Mouse (Mus musculus): ENCODE measurements around the gene B4galnt1.
"Not testable (repeated sequence)": the region's sequence is repeated elsewhere in the genome, so short reads cannot be mapped to it uniquely, and the experiment has no call there.

The B4galnt1 gene

DNA sequence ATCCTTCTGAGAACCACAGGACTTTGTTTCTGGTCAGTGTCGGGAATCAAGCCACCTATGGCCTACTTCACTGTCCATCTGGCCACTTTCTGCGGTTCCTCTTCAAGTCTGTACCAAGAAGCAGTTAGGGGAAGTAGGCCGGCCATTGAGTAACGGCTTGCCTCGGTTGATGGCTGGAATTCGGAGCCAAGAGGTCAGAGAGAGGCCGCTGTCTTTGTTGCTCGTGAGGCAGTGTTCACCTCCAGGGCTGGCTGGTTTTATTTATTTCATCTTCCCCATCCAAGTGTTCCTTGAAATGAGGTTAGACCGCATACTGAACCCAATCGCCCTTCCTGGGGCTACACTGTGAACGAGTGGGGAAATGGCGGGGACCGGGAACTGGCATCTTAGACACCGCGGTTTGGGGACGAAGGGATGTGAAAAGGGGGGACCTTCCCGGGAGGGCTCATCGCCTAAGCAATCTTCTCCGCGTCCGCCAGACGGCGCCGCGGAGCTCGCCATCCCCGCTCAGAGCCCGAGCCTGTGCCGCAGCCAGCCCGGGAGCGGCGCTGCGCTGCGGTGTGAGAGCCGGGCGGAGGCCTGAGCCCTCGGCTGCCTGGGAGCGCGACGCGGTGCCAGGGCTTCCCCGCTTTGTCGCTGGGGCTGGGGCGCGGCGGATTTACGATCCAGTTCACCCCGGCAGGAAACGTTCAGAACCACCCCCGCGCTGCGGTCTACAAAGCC lies at the start of gene B4galnt1:
Gene B4galnt1 (plus strand): TSS at position 595 of the 723 bp plus-strand sequence.
- peak; percentile 95 for DNase-seq (ENCODE audit: low spot score)

DNA sequence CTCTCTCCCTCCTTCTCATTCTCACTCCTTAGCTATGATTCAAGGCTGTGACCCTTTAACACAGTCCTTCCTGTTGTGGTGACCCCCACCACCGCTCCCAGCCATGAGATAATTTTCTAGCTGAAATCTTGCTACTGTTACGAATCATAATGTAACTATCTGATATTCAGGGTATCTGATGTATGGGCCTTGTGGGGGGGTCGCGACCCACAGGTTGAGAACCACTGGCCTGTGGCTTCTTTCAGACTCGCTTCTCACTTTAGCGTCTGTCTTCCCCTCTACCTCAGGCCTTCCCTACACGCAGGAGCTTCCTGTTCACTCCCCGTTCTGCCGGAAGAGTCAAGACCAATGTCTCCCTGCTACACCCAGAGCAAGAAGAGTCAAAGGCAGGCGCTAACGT lies 46.6 kb upstream of the B4galnt1 start:
- DNase-seq (ENCODE audit: low spot score), result no peak

DNA sequence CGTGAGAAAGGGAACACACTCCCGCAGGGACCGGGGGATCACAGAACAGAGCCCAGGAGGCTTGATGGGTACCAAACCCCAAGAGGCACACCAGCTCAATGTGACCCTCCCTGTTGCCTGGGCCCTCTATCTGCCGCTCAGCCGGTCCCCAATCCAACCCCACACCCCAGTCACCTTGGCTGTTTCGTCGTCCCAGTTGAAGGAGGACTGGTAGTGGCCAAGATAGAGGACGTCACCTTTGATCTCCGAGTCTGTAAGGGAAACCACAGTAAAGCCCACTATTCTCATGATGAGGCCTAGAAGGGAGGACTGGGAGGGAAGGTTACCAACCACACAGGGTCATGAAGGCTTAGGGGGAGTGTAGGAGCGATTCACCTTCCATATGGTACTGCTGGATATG lies 45.8 kb upstream of the B4galnt1 start:
- no peak for DNase-seq (ENCODE audit: low spot score)

DNA sequence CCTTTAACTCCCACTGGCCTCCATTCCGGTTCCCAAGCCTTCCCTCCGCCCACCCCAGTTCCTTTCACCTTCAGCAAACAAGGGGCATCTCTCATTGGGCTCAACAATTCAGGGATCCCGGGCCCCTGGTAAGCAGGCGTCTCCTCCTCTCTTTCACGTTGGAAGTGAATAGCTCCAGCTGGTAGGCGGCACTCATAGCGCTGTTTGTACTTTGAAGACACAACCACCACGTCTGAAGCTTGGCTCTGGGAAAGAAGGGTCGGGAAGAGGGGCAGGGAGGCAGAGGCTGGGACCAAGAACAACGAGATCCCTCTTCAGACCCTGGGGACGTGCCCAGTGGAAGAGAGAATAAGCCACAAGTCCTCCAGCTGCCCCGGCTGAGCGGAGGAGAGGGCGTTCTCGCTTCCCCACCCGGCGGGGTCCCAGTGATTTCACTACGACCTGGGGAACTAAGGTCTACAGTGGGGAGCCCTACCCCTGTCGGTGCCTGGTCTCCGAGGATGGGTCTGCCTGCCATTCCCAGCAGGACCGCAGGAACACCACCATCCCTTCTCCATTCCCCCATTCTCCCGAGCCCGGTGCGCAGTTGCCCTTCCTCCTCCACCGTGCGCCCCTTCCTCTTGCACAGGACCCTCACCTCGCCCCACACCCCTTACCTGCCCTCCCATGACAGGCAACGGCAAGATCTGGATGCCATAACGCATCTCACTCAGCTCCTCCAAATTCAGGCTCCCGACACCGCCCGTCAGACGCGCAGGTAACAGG lies 44.5 kb upstream of the B4galnt1 start:
- DNase-seq (ENCODE audit: low spot score), result no peak

DNA sequence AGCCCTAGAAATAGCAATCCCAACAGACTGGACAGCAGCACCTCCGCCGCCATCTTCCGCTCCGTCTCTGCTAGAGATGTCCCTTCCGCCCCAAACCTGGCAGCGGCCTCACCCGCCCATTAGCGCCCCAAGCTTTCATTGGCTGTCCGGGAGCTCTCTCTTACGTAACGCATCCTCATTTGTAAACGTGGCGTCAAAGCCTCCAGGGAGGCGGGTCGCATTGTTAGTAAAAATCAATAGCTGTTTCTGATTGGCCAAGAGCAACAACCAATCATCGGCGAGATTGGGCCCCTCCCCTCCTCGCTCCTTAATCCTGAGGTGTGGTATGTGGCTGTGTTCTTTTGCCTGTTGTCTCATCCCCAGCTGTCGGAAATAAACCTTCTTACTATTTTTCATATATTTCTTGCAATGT lies 44.0 kb upstream of the B4galnt1 start, which contains the start of gene Os9:
Gene Os9 (minus strand): TSS at position 66 of the 412 bp plus-strand sequence.
- peak; percentile 96 for DNase-seq (ENCODE audit: low spot score)

DNA sequence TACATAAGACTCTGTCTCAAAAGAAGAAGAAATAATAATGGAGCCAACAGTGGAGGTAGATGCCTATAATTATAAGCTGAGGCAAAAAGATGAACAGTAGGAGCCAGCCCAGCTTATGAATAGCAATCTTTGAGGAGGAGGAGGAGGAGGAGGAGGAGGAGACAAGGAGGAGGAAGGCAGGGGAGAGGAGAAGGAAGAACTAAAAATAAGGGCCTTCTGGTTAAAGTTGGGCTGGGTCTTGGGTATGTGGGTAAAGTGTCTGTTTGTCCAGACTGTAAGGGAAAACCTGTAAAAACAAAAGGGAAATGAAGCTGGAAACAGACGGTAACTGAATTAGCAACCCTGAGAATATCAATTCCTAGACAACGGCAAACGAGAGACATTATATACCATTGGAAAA lies 43.0 kb upstream of the B4galnt1 start:
- DNase-seq (ENCODE audit: low spot score), result no peak

DNA sequence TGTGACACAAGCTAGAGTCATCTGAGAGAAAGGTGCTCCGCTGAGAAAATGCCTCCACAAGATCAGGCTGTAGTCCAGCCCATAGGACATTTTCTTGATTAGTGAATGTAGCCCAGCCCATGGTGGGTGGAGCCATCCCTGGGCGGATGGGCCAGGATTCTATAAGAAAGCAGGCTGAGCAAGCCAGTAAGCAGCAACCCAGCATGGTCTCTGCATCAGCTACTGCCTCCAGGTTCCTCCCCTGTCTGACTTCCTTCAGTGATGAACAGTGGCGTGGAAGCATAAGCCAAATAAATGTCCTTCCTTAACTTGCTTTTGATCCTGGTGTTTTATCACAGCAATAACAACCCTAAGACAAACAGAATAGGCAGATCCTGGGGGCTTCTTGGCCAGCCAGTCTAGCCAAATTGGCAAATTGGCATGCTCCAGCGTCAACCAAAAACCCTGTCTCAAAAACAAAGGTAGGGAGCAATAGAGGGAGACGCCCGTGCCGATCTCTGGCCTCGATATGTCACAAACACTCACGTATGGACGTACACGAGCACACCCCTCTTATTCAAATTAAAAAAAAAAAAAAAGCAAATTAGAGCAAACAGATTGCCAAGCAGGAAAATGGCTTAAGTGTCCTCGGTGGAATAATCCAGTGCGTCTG lies 42.1 kb upstream of the B4galnt1 start:
- DNase-seq (ENCODE audit: low spot score), result no peak

DNA sequence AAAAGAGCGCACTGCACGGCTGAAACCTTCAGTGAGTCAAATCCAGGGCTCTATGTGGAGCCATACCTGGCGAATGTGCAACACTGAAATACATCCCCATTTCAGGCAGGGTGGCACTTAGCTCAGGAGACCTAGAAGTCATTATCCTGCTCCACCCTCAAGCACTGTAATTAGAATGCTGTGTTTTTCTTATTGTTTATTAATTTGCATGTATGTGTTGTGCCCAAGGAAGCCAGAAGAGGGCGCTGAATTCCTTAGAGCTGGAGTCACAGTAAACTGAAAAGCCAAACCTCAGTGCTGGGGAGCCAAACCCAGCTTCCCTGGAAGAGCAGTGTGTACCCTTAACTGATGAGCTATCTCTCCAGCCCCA lies 41.6 kb upstream of the B4galnt1 start:
- DNase-seq (ENCODE audit: low spot score), result peak; percentile 73

DNA sequence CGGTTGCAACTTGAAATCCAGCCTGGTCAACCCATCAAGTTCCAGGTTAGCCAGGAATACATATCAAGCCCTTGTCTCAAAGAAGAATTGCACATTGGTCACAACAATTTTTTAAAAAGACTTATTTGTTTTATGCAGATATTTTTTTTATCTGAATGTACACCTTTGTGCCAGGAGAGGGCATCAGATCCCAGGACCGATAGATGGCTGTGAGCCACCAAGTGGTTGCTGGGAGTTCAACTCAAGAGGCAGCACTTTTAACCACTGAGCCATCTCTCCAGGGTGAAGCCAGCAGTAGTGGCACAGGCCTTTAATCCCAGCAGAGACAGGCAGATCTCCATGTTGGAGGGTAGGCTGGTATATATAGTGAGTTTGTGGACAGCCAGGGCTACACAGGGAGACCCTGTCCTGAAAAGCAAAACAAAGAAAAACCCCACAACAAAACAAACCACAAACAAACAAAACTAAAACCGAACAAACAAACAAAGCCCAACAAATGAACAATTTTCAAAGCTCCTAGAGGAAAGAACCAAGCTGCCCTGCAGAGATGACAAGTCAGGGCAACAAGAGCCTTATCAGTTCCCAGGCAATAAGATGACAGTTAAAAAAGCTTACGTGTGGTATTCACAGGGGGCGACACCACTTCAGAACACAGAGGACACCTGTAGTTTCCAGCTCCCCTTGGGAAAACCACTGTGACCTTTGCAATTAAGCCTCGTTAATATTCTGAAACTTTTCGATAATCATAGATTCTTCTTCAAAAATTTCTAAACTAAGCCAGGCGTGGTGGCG lies 39.6 kb upstream of the B4galnt1 start:
- DNase-seq (ENCODE audit: low spot score), result peak; percentile 77

DNA sequence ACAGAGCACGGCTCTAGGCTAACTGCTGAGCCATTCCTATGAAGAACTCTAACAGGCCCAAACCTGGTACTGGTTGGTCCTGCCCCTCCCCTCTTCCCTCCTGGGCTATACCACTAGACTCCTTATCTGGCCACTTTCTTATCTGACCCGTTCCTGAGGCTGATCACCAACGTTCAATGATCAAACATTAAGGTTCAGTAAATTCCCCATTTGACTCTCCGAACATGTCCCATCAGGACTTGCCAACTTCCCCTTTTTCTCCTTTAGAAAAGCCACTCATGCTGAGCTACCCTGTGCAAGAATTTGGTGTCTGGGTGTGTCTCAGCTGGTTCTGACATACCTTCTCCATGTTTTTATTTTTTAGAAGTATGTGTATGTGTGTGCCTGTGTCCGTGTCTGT lies 38.4 kb upstream of the B4galnt1 start:
- no peak for DNase-seq (ENCODE audit: low spot score)

DNA sequence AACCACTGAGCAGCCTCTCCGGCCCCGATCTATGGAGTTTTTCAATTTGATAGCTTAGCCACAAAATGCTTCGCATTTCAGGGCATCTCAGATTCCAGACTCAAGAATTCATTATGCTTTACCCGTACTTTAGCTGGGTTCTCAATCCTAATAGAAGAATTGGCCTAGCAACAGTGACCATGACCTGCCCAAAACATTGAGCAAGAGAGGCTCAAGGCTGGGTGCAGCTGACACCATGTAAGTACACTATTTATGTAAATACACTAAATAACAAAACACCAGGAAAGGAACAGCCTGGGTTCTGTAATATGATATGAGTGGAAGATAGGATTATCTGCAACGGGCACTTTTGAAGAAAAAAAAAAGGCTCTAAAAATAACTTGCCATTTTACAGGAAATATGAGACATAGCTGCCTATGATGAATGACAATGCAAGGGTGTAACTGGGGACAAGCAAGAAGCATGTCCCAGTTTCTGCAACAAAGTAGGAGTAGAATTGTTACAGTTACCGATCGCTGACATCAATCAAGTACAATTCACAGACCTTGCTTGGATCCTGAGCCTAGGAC lies 37.2 kb upstream of the B4galnt1 start:
- no peak for DNase-seq (ENCODE audit: low spot score)

DNA sequence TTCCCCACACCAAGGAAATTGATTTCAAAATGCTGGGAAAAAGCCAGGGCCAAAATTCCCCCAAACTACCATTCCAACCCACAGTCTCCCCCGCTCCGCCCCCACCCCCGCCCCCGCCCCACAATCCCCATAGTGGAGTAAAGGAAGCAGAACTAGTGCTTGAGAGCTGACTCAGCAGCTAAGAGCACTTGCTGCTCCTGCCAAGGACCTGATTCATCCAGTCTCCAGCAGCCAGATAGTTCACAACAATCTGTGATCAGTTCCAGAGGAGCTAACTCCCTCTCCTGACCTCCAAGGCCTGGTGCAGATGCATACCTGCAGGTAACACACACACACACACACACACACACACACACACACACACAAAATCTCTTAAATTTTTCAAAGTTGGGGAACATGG lies 35.6 kb upstream of the B4galnt1 start:
- DNase-seq (ENCODE audit: low spot score), result no peak

DNA sequence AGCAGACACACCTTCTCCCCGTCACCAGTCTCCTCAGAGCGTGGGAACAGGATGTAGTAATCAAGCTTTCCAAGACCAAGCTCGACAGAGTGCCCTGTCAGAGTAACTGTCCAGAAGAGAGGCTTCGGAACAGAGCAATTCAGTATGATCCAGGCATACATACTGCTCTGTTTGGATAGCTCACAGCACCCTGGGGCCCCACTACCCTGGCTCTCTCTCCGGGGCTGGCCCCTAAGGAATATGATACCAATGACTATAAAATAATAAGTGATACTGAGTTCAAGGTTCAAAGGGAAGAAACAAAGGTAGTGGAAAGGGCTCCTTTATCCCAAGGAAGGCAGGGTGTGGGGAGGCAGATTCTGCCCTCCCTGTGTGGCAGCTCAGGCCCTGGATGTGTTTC lies 32.6 kb upstream of the B4galnt1 start:
- DNase-seq (ENCODE audit: low spot score), result no peak

DNA sequence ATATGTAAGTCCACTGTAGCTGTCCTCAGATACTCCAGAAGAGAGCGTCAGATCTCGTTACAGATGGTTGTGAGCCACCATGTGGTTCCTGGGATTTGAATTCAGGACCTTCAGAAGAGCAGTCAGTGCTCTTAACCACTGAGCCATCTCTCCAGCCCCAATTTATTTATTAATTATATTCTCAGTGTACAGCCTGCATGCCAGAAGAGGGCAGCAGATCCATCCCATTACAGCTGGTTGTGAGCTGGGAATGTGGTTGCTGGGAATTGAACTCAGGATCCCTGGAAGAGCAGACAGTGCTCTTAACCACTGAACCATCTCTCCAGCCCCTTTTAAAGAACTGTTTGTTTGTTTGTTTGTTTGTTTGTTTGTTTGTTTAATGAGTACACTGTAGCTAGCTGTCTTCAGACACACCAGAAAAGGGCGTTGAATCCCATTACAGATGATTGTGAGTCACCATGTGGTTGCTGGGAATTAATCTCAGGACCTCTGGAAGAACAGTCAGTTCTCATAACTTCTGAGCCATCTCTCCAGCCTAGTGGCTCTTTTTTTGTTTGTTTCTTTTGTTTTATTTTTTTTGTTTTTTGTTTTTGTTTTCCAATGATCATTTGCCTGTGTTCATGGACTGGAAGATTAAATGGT lies 30.5 kb upstream of the B4galnt1 start:
- DNase-seq (ENCODE audit: low spot score), result not testable (repeated sequence)

DNA sequence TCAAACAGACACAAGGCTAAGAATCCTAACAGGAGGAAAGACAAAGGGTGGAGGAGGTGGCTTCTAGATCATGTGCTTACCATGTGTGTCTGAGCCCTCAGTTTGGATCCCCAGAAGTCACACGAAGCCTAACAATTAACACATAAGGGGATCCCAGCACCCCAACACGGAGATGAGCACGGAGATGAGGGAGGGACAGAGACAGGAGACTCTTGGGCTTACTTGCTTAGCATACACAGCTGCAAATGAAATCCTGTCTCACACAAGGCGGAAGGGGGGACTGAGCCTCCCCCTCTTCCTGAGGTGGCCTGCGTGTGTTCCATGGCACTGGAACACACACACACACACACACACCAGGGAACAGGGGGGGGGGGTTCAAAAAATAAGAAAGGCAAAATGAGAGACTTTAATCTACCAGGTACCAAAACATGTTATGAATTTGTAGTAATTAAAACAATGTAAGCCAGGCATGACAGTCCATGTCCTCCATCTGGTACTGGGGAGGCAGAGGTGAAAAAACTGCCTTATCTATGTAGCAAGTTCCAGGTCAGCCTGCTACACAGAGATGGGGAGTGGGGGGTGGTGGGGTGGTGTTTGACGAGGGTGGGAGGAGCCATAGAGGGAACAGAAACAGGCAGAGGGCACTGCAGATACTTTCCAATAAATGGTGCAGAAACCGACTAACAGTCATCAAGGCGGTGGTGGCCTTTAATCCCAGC lies 29.7 kb upstream of the B4galnt1 start:
- peak; percentile 86 for DNase-seq (ENCODE audit: low spot score)

DNA sequence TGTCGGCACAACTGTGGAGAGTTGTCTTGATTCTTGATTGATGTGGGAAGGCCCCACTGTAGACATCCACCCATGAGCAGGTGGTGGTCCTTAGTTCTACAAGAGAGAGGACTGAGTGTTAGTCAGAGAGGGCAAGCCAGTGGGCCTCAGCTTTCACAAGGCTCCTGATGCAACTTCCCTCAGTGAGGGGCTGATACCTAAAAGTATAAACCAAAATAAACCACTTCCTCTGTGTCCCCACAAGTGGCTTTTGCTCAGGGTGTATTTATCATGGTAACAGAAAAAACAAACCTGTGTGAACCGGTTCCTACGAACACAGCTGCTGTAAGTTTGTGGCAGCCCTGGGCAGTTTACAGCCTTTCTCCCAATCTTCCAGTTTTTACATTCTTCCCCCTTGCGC lies 28.5 kb upstream of the B4galnt1 start:
- peak; percentile 86 for DNase-seq (ENCODE audit: low spot score)

DNA sequence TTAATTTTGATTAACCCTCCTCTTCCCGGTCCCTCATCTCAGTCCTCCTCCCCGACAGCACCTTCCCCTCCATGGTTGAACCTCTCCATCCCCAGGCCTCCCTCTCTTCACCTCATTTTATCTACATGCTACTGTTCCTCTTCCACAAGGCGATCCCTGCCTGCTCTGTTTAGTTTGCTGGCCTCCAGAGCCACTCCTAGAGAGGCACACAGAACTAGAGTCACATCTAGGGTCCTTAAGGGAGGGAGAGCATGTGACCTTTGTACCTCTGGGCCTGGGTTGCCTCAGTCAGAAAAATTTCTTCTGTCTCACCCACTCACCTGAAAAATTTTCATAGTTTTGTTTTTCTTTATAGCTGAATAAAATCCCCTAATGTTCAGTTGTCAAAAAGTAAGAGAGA lies 27.1 kb upstream of the B4galnt1 start:
- DNase-seq (ENCODE audit: low spot score), result no peak

DNA sequence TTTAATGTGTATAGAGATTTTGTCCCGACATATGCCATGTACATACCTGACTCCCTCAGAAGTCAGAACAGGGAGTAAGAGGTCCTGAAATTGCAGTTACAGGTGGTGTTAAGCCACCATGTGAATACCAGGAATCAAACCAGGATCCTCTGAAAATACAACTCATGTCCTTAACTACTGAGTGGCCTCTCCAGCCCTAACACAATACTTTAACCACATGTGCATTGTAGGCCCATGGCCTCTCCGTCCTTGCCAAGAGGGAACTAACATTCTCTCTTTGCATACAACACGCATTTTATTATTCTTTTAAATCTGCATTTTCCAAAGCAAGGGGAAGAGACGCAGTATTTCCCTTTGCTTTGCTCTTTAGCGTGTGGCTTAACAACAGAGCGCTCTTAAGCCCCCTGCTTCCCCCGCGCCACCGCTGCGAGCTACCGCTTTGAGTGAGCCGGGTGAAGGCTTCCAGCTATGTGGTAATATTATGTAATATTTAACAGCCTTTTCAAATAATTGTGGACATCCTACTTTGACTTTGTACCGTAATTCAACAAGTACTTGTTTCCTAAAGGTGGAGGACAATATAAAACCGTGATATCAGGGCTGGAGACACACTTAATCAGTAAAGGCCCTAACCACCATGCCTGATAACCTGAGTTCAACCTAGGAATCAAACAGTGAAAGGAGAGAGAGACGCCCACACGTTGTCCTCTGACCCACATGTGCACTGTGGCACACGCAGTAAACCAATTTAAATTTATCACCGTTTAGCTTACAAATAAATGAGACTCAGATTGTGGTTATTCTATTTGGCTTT lies 26.5 kb upstream of the B4galnt1 start:
- DNase-seq (ENCODE audit: low spot score), result no peak

DNA sequence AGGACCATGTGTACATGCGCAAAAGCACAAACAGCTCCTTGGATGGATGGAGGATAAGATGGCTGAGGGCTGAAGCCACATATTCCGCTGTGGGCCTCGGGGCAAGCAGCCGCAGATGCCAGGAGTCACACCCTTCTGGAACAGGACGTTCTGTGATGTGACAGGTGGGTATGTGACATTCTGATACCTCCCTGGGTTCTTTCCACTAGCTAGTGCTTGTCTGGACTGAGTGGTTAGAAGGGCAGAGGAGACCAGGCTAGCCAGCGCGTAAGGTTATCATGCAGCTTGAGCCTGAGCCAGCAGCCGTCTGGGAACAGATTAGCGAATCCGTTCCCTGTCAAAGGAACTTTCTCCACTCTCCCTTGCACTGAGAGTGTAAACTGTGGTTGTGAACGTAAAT lies 24.1 kb upstream of the B4galnt1 start:
- no peak for DNase-seq (ENCODE audit: low spot score)

DNA sequence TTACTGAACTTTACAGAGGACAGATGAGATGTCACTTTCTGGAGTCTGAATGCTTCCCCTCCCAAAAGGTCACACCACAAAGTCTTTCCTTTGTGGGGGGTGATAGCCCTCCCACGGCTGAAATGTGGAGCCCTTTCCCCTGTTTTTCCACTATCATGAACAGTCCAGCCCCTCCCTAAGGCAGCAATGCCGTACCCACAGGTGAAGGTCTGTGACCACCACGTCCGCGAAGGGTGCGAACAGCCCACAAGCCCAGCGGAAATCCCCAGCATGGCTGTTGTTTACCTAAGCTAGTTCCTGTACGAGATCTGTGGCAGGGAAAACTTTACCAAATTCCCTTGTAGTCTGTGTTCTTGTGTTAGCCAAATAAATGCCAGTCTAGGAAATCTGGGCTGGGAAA lies 23.5 kb upstream of the B4galnt1 start:
- DNase-seq (ENCODE audit: low spot score), result peak; percentile 91

All from T-cell, adult 2 months (primary cell).